In the genomic region with DNA sequence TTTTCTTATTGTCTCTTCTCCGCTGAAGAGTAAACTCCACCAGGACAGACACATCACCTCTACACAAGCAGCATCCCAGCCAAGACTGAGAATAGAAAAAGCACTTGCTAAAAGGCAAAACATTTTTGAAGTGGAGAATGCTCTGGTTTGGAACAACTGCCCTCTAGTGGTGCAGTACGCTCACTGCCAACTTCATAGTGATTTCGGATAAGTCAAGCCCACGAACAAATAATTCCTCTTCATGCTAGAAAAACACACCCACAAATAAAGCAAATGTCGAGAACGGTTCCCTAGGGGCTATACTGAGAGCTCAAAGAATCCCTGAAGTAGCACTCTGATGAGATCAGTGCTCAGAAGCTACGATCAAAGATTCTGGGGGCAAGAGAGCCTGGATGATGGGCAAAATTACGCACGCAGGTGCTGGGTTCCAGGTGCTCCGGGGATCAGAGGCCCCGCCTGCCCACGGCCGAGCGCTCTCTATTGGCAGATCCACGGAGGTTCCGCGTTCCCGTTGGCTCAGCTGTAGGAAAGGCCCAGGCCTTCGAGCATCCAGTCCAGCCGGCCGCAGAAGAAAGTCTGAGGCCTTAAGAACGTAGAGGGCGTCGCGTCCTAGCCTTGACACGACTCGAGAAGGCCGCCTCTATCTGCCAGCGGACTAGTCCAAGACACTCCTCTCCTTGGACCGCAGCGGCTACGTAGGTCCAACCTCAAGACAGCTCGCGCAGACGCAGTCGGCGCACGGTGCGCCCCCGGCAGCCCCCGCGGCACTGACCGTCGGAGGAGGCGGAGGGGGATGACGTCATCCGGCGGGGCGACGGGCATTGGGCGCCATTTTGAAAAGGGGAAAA, we compare ENCODE assay signal across 8 mouse cellular contexts. TPM values are rescaled to one million over a fixed set of nuclear protein-coding genes. Genes with fewer than 3 reads are reported as not detected.
DNase-seq lines count a peak whose midpoint lies in the region; ATAC-seq lines count a peak whose summit lies in the region.

A gene (plus strand): TSS at position 536 of the 848 bp plus-strand sequence.
A gene (minus strand): TSS at position 730 of the 848 bp plus-strand sequence.

- peak; percentile 91 for ATAC-seq in hindbrain, embryonic 14.5 days (ENCODE audit: low FRiP score)

- H3K4me3 ChIP-seq in hindbrain, embryonic 14.5 days (replicated peaks; ENCODE audit: low read length), result peak within 1 kb of the TSS; percentile 99

- DNase-seq in R1 (ENCODE audit: low read depth, low spot score), result peak; percentile 95
- DNase-seq in cerebellum, postnatal 25 days, result peak; percentile 98 to 99
- peak; percentile 89 to 92 for DNase-seq in frontal cortex, postnatal 25 days (ENCODE audit: low spot score in 2 of 2)
- peak; percentile 98 for DNase-seq in hindbrain, embryonic 14.5 days (ENCODE audit: low spot score)
- DNase-seq in layer of hippocampus, postnatal 36 days, result peak; percentile 94 to 96
- DNase-seq in lung, postnatal 36 days, result peak; percentile 97
- peak; percentile 98 for DNase-seq in retina, postnatal 1 day
- peak; percentile 91 to 94 for DNase-seq in urinary bladder, adult 18-20 months (ENCODE audit: low spot score in 2 of 2)

- H3K36me3 ChIP-seq in hindbrain, embryonic 14.5 days (replicated peaks; ENCODE audit: control insufficient read depth, insufficient read depth), result peaks cover 13% of the 10 kb centered on the region; the same call in 1 of the 2 replicates

- under 1% methylated on average over 49 of the region's 51 CpGs for WGBS in hindbrain, embryonic 14.5 days

- peaks cover 64% of the 10 kb centered on the region for H3K4me1 ChIP-seq in hindbrain, embryonic 14.5 days (replicated peaks; ENCODE audit: control insufficient read depth, insufficient read depth, low read length)

- H3K9ac ChIP-seq in hindbrain, embryonic 14.5 days, result peak within 1 kb of the TSS; percentile 96

- H3K4me2 ChIP-seq in hindbrain, embryonic 14.5 days (replicated peaks), result peak within 1 kb of the TSS; percentile 74

- peak within 1 kb of the TSS; percentile 96 for H3K27ac ChIP-seq in hindbrain, embryonic 14.5 days

- H3K9me3 ChIP-seq in hindbrain, embryonic 14.5 days (ENCODE audit: control insufficient read depth, low read length), result no peaks in the 10 kb centered on the region

- no peaks in the 10 kb centered on the region for H3K27me3 ChIP-seq in hindbrain, embryonic 14.5 days (ENCODE audit: control insufficient read depth, insufficient read depth, low read length)

RNA-seq across cellular contexts. Expression of the first gene that starts in this region (rescaled TPM):
- polyA plus RNA-seq in hindbrain, embryonic 14.5 days (2014; fragmentation: Nextera tagmentation; extraction: Ambion mirVana), result 99.4 and 106 TPM in 2 replicates
- total RNA-seq in layer of hippocampus, postnatal 36 days (2021), result 10 to 100 TPM; 62.9 to 64.2 TPM

RNA-seq across cellular contexts. Expression of the second gene that starts in this region (rescaled TPM):
- 30.3 and 32.7 TPM in 2 replicates for polyA plus RNA-seq in hindbrain, embryonic 14.5 days (2014; fragmentation: Nextera tagmentation; extraction: Ambion mirVana)
- 10 to 100 TPM; 45.5 to 51.6 TPM for total RNA-seq in layer of hippocampus, postnatal 36 days (2021)

Comparison
In these comparisons a context has a peak if more than half of its experiments do, and no peak if none do; other contexts are left out.
1. Peak in every context shown above with its lines: DNase-seq, ATAC-seq, H3K4me3 ChIP-seq and H3K27ac ChIP-seq.